Mouse (Mus musculus) central nervous system, embryonic 11.5 days (tissue): ENCODE measurements around the gene Kctd15. TPM values are rescaled to one million over a fixed set of nuclear protein-coding genes. Genes with fewer than 3 reads are reported as not detected.

Experiments used
- polyA plus RNA-seq: library from polyadenylated mRNA; depleted of rRNA; stranded (reverse); fragments of >200 nt; gene quantifications from 2 replicates; pipeline ENCODE4 v1.2.3, GENCODE M21; 2012; rRNA removed

Kctd15 gene
- polyA plus RNA-seq: 73.7 and 77.9 TPM in 2 replicates

DNA sequence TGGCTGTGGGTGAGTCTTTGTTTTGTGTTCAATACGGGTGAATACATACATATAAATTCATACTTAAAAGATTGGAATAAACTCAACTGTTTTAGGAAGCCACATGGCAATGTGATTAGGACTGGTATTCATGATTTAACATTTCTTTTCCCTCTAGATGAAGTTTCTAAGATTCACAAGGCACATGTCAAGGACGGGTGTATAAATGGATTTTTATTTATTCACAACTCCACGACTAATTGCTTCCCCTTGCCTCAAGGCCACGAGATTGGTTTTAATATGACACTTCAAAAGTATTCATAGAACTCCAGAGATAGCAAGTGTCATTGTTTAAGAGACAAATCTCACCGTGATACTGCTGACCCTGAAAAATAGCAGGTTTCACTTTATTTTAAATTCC is at the start of gene Kctd15:
Gene Kctd15, minus strand, starts transcription at position 101 of the 400 bp plus-strand sequence.

Other genes starting within 250 kb of the Kctd15 start
- 9.5 and 24.1 TPM in 2 replicates for gene Chst8, start 156.0 kb upstream of the Kctd15 start, polyA plus RNA-seq